Mouse (Mus musculus) spleen, adult 2 months (tissue): ENCODE results near the gene Wfikkn2. TPM values are rescaled to one million over a fixed set of nuclear protein-coding genes. Genes with fewer than 3 reads are reported as not detected.

Experiments
- DNase-seq, 2 experiments: peaks; one replicate each; pipeline versions ENCODE4 v3.0.0 to v3.0.0-alpha.2; 2012 to 2021; ENCODE audit warnings: low spot score in 2 of 2, low read depth in 1 of 2
- H3K27ac ChIP-seq: fragments of 200-500 bp; 2 replicates; pipeline ENCODE4 v1.5.1; 2012; ENCODE audit warnings: low read length, inconsistent platforms; ENCODE audit not compliant: insufficient read depth
- H3K27me3 ChIP-seq: fragments of 200-500 bp; 2 replicates; pipeline ENCODE4 v1.6.1; 2012; ENCODE audit warnings: mild to moderate bottlenecking, moderate library complexity, low read length, inconsistent platforms; ENCODE audit not compliant: control insufficient read depth, insufficient read depth
- H3K36me3 ChIP-seq: fragments of 200-500 bp; 2 replicates; pipeline ENCODE4 v1.6.1; 2012; ENCODE audit warnings: mild to moderate bottlenecking, low read length, inconsistent platforms; ENCODE audit not compliant: control insufficient read depth, insufficient read depth
- H3K4me1 ChIP-seq: fragments of 200-500 bp; 2 replicates; pipeline ENCODE4 v1.6.1; 2011; ENCODE audit warnings: inconsistent platforms; ENCODE audit not compliant: control insufficient read depth, insufficient read depth, insufficient read length
- H3K4me3 ChIP-seq: fragments of 200-500 bp; 2 replicates; pipeline ENCODE4 v1.5.1; 2011; ENCODE audit warnings: mild to moderate bottlenecking, inconsistent platforms; ENCODE audit not compliant: insufficient read depth, insufficient read length; ENCODE audit errors: extremely low read depth
- CTCF ChIP-seq: fragments of 200-500 bp; IDR thresholded peaks from 2 replicates; pipeline ENCODE4 v1.5.1; 2011; ENCODE audit warnings: mild to moderate bottlenecking, inconsistent platforms; ENCODE audit not compliant: insufficient read depth, insufficient read length, insufficient replicate concordance; ENCODE audit errors: extremely low read depth
- POLR2A ChIP-seq: fragments of 200-500 bp; IDR thresholded peaks from 2 replicates; pipeline ENCODE4 v1.6.1; 2011; ENCODE audit warnings: low read depth, low read length, inconsistent platforms
- WGBS: fragments of 180-500 bp; shearing (Covaris S2); methylation state at CpG from one replicate; pipeline ENCODE4 v1.1.7; 2018; 5-methylcytosine and 5-hydroxymethylcytosine counted together
- polyA plus RNA-seq: library from polyadenylated mRNA; depleted of rRNA; stranded (reverse); fragments of >200 nt; gene quantifications from 2 replicates; pipeline ENCODE4 v1.2.3, GENCODE M21; 2012

Gene Wfikkn2
- polyA plus RNA-seq, 1 experiment: 0.69 TPM

DNA sequence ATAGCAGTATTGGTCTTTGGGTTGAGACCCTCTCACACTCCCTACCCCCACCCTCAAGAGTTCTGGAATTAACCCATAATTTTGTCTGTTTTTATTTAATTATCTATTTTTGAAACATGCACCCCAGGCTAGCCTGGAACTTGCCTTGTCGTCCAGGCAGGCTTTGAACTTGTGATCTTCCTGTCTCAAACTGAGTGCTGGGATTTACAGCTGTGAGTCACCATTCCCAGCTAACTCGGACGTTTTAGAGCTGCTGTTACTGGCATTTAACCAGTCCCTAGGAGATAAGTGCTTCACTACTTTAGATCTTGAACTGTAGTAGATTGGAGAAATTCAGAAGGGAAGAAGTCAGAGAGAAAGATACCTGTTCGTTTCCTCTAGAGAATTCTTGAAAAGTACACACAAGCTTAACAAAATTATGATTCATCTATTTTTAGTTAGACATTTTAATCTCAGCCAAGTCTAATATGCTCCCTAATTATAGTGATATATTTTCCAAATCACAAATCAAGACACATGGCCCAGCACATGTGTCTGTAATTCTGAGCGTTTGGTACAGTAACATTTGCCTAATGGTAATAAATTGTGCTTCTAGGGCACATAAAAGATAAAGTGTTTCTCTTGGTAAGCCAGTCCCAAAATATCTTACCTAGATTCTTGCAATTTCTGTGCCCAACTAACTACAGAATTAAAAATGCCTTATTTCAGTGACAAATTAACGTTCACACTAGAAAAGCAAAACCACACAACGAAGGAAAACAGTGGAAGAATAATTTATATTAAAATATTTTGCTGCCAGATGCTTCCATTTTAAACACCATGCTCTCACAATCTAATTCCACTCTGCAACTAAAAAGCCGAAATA, 36.8 kb downstream of the Wfikkn2 start:
- no peak overlapping the region for H3K27ac ChIP-seq

DNA sequence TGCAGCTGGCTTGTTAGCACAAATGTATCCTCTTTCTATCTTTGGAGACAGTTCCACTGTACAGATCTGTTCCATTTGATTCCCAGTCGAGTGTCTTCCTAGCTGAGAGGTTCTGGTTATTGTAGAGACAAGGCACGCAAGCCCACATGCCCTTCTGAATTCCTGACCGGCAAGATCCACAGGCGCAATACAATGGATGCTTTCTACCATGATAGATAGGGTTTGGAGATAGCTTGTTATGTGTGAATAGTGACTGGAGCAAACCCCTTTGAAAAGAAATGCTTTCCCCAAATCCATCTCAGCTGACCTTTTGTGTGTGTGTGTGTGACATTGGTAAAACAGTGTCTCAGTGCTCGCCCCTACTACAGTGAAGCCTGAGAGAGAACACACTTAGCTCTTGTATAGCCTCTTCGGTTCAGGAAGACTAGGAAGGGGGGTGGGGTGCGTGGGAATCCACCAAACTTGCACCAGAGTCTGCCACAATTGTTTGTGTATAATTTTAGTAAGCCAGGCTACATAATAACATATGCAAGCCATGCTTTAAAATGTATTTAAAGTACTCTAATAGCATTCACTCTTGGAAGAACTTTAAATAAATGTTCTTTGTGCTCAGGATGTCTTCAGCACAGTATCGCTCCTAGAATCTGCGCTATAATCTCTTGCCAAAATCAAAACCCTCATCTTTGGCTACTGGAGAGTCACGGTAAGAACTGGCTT, 39.2 kb downstream of the Wfikkn2 start:
- Histone ChIP-seq H3K36me3 (no peaks in the 10 kb centered on the region), H3K27me3 (no peaks in the 10 kb centered on the region), H3K4me1 (no peaks in the 10 kb centered on the region), H3K27ac (no peak overlapping the region), H3K4me3 (no peak overlapping the region)
- no peak for DNase-seq
- 86% methylated on average over 10 of the region's 10 CpGs for WGBS
- TF ChIP-seq CTCF (no peak), POLR2A (no peak)

More for the DNA sequence above, 36.8 kb downstream of the Wfikkn2 start:
- Histone ChIP-seq H3K4me1 (peaks cover 1% of the 10 kb centered on the region; the same call in 1 of the 2 replicates), H3K36me3 (peaks cover 4% of the 10 kb centered on the region; the same call in 1 of the 2 replicates), H3K27me3 (no peaks in the 10 kb centered on the region), H3K4me3 (no peak overlapping the region)
- TF ChIP-seq POLR2A: no peak
- TF ChIP-seq CTCF: no peak
- WGBS: 54% methylated on average over 8 of the region's 8 CpGs
- DNase-seq: no peak

DNA sequence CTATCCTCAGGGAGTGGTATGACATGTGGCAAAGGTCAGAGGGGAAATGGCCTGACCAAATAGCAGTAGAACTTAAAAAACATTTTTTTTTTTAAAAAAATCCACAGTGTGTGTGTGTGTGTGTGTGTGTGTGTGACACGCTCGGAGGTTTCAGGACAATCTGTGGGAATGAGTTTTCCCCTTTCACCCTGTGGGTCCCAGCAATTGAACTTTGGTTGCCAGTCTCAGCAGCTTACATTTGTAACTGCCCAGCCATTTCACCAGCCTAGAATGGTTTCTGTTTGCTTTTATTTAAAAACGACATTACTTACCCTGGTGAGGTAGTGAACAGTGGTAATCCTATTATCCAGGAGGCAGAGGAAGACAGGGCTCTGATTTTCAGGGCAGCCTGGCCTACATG, 42.7 kb downstream of the Wfikkn2 start:
- H3K4me1 ChIP-seq: no peaks in the 10 kb centered on the region
- no peaks in the 10 kb centered on the region for H3K36me3 ChIP-seq
- TF ChIP-seq POLR2A (no peak), CTCF (no peak)
- H3K27me3 ChIP-seq: no peaks in the 10 kb centered on the region
- DNase-seq: no peak
- H3K27ac ChIP-seq: no peak overlapping the region
- 85% methylated on average over 3 of the region's 3 CpGs for WGBS
- no peak overlapping the region for H3K4me3 ChIP-seq

DNA sequence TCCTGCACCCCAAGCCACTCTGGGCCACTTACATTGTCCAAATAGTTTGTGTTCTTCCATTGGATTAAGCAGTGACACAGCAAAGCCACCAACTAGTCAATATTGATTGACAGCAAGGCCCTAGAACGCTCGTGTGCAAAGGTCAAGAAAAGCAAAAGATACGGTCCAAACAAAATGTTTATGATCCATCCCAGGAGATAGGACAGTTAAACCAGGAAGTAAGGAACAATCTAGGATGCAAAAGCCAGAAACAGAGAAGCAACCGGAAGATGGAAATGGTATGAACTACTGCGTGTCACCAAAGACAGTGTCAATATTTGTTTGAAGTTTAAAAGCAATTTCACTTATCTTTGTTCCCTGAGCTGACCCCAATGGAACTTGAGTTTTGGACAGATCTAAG, 43.7 kb downstream of the Wfikkn2 start:
- H3K27ac ChIP-seq: no peak overlapping the region
- DNase-seq: no peak
- H3K36me3 ChIP-seq: no peaks in the 10 kb centered on the region
- no peak for TF ChIP-seq POLR2A
- no peak for TF ChIP-seq CTCF
- H3K4me1 ChIP-seq: no peaks in the 10 kb centered on the region
- H3K4me3 ChIP-seq: no peak overlapping the region
- 92% methylated on average over 5 of the region's 5 CpGs for WGBS
- no peaks in the 10 kb centered on the region for H3K27me3 ChIP-seq

DNA sequence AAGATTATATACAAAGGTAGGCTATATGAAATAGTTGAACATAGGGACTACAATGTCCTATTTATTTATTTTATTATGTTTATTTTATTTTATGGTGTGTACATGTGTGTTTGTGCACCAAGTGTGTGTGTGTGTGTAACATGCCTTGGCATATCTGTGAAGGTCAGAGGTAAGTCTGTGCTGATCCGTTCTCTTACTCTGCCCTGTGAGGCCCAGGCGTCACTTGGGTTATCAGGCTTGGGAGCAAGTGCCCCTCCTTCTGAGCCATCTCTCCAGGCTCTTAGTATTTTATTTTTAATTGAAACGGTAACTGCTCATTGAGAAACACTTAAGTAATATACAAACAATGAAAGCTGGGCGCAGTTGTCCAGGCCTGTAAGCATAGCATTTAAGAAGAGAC, 45.4 kb downstream of the Wfikkn2 start:
- no peaks in the 10 kb centered on the region for H3K4me1 ChIP-seq
- WGBS: 87% methylated on average over 4 of the region's 4 CpGs
- no peak overlapping the region for H3K4me3 ChIP-seq
- TF ChIP-seq POLR2A (no peak), CTCF (no peak)
- DNase-seq: no peak
- no peak overlapping the region for H3K27ac ChIP-seq
- no peaks in the 10 kb centered on the region for H3K27me3 ChIP-seq
- H3K36me3 ChIP-seq: no peaks in the 10 kb centered on the region

DNA sequence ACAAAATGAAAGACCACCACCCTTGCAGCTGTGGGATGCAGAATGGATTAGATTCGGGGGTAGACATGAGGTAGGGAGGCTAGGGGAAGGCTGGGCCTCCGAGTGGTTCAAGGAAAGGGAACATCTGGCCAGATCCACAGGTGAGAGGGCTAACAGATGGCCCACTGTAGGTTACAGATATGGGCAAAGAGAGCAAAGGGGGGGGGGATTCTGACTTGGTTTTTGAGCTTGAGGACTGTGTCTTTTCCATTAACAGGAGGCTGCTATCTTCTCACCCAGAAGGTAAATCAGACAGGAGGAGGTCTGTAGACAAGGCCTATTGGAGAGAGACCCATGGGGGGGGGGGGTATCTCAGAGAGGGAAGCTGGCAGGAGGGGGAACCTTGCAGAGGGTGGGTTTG, 46.0 kb downstream of the Wfikkn2 start:
- DNase-seq: no peak
- no peak overlapping the region for H3K27ac ChIP-seq
- TF ChIP-seq CTCF (no peak), POLR2A (no peak)
- no peaks in the 10 kb centered on the region for H3K4me1 ChIP-seq
- no peaks in the 10 kb centered on the region for H3K27me3 ChIP-seq
- H3K4me3 ChIP-seq: no peak overlapping the region
- H3K36me3 ChIP-seq: no peaks in the 10 kb centered on the region
- WGBS: 75% methylated on average over 2 of the region's 2 CpGs
